Mouse (Mus musculus) forebrain, postnatal 0 days (tissue): Measurements from ENCODE around the gene Timm22. TPM values are rescaled to one million over a fixed set of nuclear protein-coding genes. Genes with fewer than 3 reads are reported as not detected.

ENCODE experiments used
- ATAC-seq: fragments of 200-750 bp; cut with Nextera tagmentation; 2 replicates; pipeline ENCODE4 v1.8.0; 2017; ENCODE audit warnings: mild to moderate bottlenecking, moderate library complexity
- DNase-seq: peaks from one replicate; pipeline ENCODE4 v3.0.0-alpha.2; 2015
- H3K27ac ChIP-seq: fragments of 300-500 bp; sonication (generic); 2 replicates; pipeline ENCODE4 v1.5.1; 2014; ENCODE audit warnings: low read depth, mild to moderate bottlenecking, antibody characterized with exemption, low read length, moderate library complexity, mixed read lengths
- H3K27me3 ChIP-seq: fragments of 300-500 bp; sonication (generic); 2 replicates; pipeline ENCODE4 v1.6.1; 2014; ENCODE audit warnings: mild to moderate bottlenecking, low read length, mixed read lengths; ENCODE audit not compliant: insufficient read depth
- H3K36me3 ChIP-seq: fragments of 300-500 bp; sonication (generic); 2 replicates; pipeline ENCODE4 v1.6.1; 2014; ENCODE audit warnings: mild to moderate bottlenecking, moderate library complexity; ENCODE audit not compliant: insufficient read depth
- H3K4me1 ChIP-seq: fragments of 300-500 bp; sonication (generic); 2 replicates; pipeline ENCODE4 v1.6.1; 2014; ENCODE audit warnings: antibody characterized with exemption; ENCODE audit not compliant: insufficient read depth
- H3K4me2 ChIP-seq: fragments of 300-500 bp; sonication (generic); 2 replicates; pipeline ENCODE4 v1.6.1; 2014; ENCODE audit warnings: low read depth, mild to moderate bottlenecking, moderate library complexity
- H3K4me3 ChIP-seq: fragments of 300-500 bp; sonication (generic); 2 replicates; pipeline ENCODE4 v1.5.1; 2014; ENCODE audit warnings: low read depth, low read length, mixed read lengths
- H3K9ac ChIP-seq: fragments of 300-500 bp; sonication (generic); 2 replicates; pipeline ENCODE4 v1.6.1; 2014; ENCODE audit warnings: mild to moderate bottlenecking
- H3K9me3 ChIP-seq: fragments of 300-500 bp; sonication (generic); 2 replicates; pipeline ENCODE4 v1.6.1; 2016; ENCODE audit warnings: low read length
- CTCF ChIP-seq: sonication (generic); IDR thresholded peaks from 2 replicates; pipeline ENCODE4 v1.5.1; 2016; ENCODE audit warnings: antibody characterized with exemption, control low read depth, low read depth
- WGBS: fragments of 180-500 bp; shearing (Covaris S2); extraction: QIAGEN DNeasy Blood & Tissue Kit; methylation state at CpG from one replicate; pipeline ENCODE4 v1.1.7; 2014; 5-methylcytosine and 5-hydroxymethylcytosine counted together
- polyA plus RNA-seq: library from polyadenylated mRNA; unstranded; fragments of >200 nt; fragmentation: Nextera tagmentation; extraction: Ambion mirVana; gene quantifications from 2 replicates; pipeline ENCODE4 v1.2.1, GENCODE M21; 2015
- total RNA-seq: library from RNA; depleted of rRNA; stranded (reverse); fragments of >200 nt; gene quantifications from 2 replicates; pipeline ENCODE4 v1.2.3, GENCODE M21; 2014

Timm22 gene
- total and polyA plus RNA-seq, 2 experiments from 2014 or later = 56.6 to 98.2 TPM

DNA sequence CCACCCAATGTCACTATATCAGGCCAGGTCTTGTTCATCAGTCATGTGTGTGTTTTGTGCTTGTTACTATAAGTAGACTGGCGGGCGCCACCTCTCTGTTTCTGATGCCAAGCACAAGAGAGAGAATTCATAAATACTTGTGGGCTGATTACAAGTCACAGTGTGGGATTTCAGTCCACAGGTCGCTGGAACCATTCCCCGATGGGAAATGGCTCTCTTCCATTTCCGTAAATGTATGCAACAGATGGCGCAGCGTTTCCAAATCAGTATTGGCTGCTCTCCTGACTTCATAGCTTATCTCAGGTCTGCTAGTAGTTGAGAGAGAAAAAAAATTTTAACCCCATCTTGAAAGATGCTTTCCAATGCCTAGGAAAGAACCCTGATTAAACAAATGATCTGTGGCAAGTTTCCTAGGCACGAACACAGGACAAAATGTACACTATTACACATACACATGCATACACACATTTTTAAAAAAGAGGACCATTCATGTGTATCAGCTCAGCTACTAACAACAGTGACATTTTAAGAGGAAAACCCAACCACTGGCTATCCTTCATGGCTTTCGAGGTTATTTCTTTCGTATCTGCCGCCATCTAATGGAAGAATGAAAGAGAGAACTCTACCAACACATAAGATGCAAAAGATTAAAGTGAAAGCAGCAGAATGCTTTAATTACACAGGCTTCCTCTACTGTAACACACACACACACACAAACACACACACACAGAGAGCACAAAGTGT lies 7.0 kb upstream of the Timm22 start:
- H3K4me3 ChIP-seq = peak overlapping the region; percentile 74
- peaks cover 5% of the 10 kb centered on the region for H3K4me1 ChIP-seq
- H3K4me2 ChIP-seq = peak overlapping the region; percentile 98
- TF ChIP-seq CTCF = peak; percentile 72
- no peak overlapping the region for H3K9ac ChIP-seq
- no peaks in the 10 kb centered on the region for H3K36me3 ChIP-seq
- DNase-seq = peak; percentile 85
- peak; percentile 53; the same call in 1 of the 2 replicates for ATAC-seq
- no peaks in the 10 kb centered on the region for H3K27me3 ChIP-seq
- WGBS = 5% methylated on average over 11 of the region's 11 CpGs
- peak overlapping the region; percentile 45; the same call in 1 of the 2 replicates for H3K27ac ChIP-seq
- H3K9me3 ChIP-seq = no peaks in the 10 kb centered on the region

- Histone ChIP-seq H3K9ac (no peak overlapping the region), H3K4me2 (no peak overlapping the region), H3K27ac (no peak overlapping the region), H3K4me3 (no peak overlapping the region), H3K36me3 (no peaks in the 10 kb centered on the region), H3K9me3 (no peaks in the 10 kb centered on the region), H3K4me1 (peaks cover 5% of the 10 kb centered on the region), H3K27me3 (no peaks in the 10 kb centered on the region)
- TF ChIP-seq CTCF = no peak
- WGBS = 47% methylated on average over 10 of the region's 10 CpGs
- DNase-seq = no peak
- no peak for ATAC-seq
These were observed 5.4 kb upstream of the Timm22 start for GRCm38 (mm10) chr11:76401398-76401797.

- ATAC-seq (no peak), DNase-seq (no peak)
- no peaks in the 10 kb centered on the region for H3K36me3 ChIP-seq
- H3K9ac ChIP-seq = no peak overlapping the region
- no peaks in the 10 kb centered on the region for H3K4me1 ChIP-seq
- no peak overlapping the region for H3K4me2 ChIP-seq
- H3K27me3 ChIP-seq = no peaks in the 10 kb centered on the region
- TF ChIP-seq CTCF = no peak
- H3K4me3 ChIP-seq = no peak overlapping the region
- 72% methylated on average over 4 of the region's 4 CpGs for WGBS
- H3K9me3 ChIP-seq = no peaks in the 10 kb centered on the region
- no peak overlapping the region for H3K27ac ChIP-seq
These were observed 1.6 kb upstream of the Timm22 start for GRCm38 (mm10) chr11:76405113-76405512.

GRCm38 (mm10) chr11:76405626-76406264 lies 1.0 kb upstream of the Timm22 start:
- Histone ChIP-seq H3K36me3 (no peaks in the 10 kb centered on the region), H3K9ac (no peak overlapping the region), H3K27me3 (no peaks in the 10 kb centered on the region), H3K9me3 (no peaks in the 10 kb centered on the region), H3K4me1 (no peaks in the 10 kb centered on the region), H3K4me2 (no peak overlapping the region), H3K4me3 (no peak overlapping the region), H3K27ac (no peak overlapping the region)
- no peak for TF ChIP-seq CTCF
- DNase-seq = no peak
- WGBS = 87% methylated on average over 5 of the region's 5 CpGs
- no peak for ATAC-seq

DNA sequence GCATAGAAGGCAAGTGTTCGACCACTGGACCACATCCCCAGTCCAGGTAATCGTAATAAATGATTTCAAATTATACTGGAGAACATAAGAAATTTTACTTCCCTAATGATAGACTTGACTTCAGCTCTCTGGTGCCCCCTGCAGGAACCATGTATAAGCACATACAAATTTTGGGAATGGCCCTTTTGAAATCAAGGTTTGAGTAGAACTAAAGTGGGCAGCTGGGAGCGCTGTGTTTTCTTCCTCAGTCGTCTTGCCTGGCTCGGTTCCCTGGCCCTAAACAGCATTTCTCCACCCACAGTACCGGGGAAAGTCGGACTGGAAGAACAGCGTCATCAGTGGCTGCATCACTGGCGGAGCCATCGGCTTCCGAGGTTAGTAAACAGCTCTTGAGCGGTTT lies 4.1 kb downstream of the Timm22 start:
- H3K27me3 ChIP-seq = no peaks in the 10 kb centered on the region
- H3K27ac ChIP-seq = no peak overlapping the region
- peaks cover 16% of the 10 kb centered on the region for H3K36me3 ChIP-seq
- H3K9ac ChIP-seq = no peak overlapping the region
- H3K9me3 ChIP-seq = no peaks in the 10 kb centered on the region
- H3K4me2 ChIP-seq = no peak overlapping the region
- DNase-seq = peak; percentile 78
- WGBS = 66% methylated on average over 12 of the region's 12 CpGs
- no peak overlapping the region for H3K4me3 ChIP-seq
- ATAC-seq = no peak
- peak; percentile 80 for TF ChIP-seq CTCF
- H3K4me1 ChIP-seq = no peaks in the 10 kb centered on the region

DNA sequence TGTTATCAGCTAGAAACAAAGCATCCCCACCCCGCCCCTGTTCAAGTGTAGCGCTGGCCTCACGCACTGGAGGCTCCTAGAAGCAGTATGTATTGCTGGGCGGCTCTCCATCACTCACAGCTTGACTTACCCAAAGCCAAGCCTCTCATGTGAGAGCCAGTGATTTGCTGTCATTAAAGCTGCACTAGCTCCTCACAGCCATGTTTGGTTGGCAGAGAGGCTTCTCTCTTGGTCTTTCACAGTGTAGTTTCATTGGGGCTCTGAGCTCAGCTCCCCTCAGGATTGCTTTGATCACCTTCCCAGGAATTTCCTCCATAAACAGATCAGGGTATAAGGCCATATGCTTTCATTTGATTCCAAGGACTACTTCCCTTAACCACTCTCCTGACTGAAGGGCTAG lies 6.5 kb downstream of the Timm22 start:
- H3K4me2 ChIP-seq = no peak overlapping the region
- no peak overlapping the region for H3K9ac ChIP-seq
- no peak overlapping the region for H3K27ac ChIP-seq
- DNase-seq (peak; percentile 68), ATAC-seq (peak; percentile 59; the same call in 1 of the 2 replicates)
- H3K27me3 ChIP-seq = no peaks in the 10 kb centered on the region
- no peaks in the 10 kb centered on the region for H3K9me3 ChIP-seq
- TF ChIP-seq CTCF = no peak
- H3K4me3 ChIP-seq = no peak overlapping the region
- H3K4me1 ChIP-seq = no peaks in the 10 kb centered on the region
- H3K36me3 ChIP-seq = peaks cover 39% of the 10 kb centered on the region
- 75% methylated on average over 4 of the region's 4 CpGs for WGBS

GRCm38 (mm10) chr11:76415001-76415400 lies 8.2 kb downstream of the Timm22 start:
- TF ChIP-seq CTCF = no peak

More at GRCm38 (mm10) chr11:76415001-76415400, 8.2 kb downstream of the Timm22 start:
- no peaks in the 10 kb centered on the region for H3K9me3 ChIP-seq
- peaks cover 57% of the 10 kb centered on the region for H3K36me3 ChIP-seq
- no peak overlapping the region for H3K9ac ChIP-seq
- H3K27ac ChIP-seq = no peak overlapping the region
- DNase-seq (no peak), ATAC-seq (no peak)
- 76% methylated on average over 4 of the region's 4 CpGs for WGBS
- H3K4me3 ChIP-seq = no peak overlapping the region
- no peaks in the 10 kb centered on the region for H3K27me3 ChIP-seq
- H3K4me1 ChIP-seq = no peaks in the 10 kb centered on the region
- H3K4me2 ChIP-seq = no peak overlapping the region
